Mouse (Mus musculus) heart, adult 8-10 months (tissue): Measurements from ENCODE around the gene Smim15. TPM values are rescaled to one million over a fixed set of nuclear protein-coding genes. Genes with fewer than 3 reads are reported as not detected.

ENCODE experiments used
- DNase-seq: peaks from one replicate; pipeline ENCODE4 v3.0.0; 2022; ENCODE audit warnings: low spot score
- total RNA-seq, 4 experiments: library from RNA; stranded (reverse); gene quantifications; 2 replicates each; pipeline ENCODE4 v1.2.4; 2022

Gene Smim15
- total RNA-seq, result 10 to 100 TPM; 18.8 to 24.6 (median 20.2) TPM

DNA sequence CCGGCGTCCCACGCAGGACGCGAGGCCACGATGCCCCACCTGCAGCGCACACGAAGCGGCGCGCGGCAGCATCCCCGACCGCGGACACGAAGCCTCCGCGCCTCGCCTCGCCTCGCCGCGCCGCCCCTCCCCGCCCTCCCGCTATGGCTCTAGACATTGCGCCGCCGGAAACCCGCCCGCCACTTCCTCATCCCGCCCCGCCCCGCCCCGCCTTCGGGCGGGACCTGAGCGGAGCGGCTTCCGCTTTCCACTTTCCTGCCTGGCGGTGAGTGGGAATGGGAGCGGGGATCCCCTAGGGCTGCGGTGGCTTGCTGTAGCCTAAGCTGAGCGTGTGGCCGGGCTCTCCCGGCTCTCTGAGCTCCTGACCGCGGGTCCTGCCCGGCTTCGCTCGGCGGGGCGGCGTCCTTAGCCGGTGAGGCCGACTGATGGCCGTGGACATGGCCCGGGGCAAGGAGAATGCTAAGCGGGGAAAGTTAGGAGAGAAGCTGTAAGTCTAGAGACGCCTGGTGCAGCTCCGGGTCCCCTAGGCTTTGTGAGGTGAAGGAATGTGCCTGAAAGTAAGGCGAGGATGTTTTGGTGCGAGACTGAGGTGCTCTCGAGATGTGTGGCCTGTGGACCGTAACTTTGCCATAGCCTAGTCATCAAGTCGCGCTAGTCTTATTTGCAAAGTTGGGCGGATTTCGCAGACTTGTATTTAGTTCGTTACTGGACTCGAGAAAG, at the start of gene Smim15:
Gene Smim15 (plus strand): TSS at position 225 of the 720 bp plus-strand sequence.
- DNase-seq, result peak; percentile 87

GRCm38 (mm10) chr13:107995211-107995610, 49.0 kb upstream of the Smim15 start:
- no peak for DNase-seq

- DNase-seq, result no peak
These were observed 47.9 kb upstream of the Smim15 start for GRCm38 (mm10) chr13:107996301-107996700.

GRCm38 (mm10) chr13:108007861-108008260, 36.4 kb upstream of the Smim15 start:
- no peak for DNase-seq

- no peak for DNase-seq
These were observed 31.1 kb upstream of the Smim15 start for GRCm38 (mm10) chr13:108013110-108013509.

GRCm38 (mm10) chr13:108013839-108014238, 30.4 kb upstream of the Smim15 start:
- DNase-seq, result no peak

- DNase-seq, result no peak
These were observed 29.1 kb upstream of the Smim15 start for GRCm38 (mm10) chr13:108015166-108015565.

- no peak for DNase-seq
These were observed 26.9 kb upstream of the Smim15 start for GRCm38 (mm10) chr13:108017349-108017748.

- no peak for DNase-seq
These were observed 18.4 kb upstream of the Smim15 start for GRCm38 (mm10) chr13:108025802-108026201.

DNA sequence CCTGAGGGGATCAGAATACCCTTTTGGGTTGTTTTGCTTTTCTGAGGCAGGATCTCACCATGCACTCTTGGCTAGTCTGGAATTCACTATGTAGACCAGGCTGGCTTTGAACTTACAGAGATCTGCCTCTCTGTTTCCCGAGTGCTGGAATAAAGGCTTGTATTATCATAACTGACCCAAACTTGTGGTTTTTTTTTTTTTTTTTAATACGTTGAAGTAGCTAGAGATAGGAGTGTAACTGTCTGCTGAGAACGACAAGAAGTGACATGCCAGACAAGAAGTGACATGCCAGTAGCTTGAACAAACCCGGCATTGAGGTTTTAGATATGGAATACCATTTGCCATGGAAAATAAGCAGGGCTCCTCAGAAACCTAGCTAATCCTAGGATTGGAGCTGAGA, 11.5 kb upstream of the Smim15 start:
- DNase-seq, result no peak

- DNase-seq, result no peak
These were observed 4.9 kb upstream of the Smim15 start for GRCm38 (mm10) chr13:108039375-108039774.

- DNase-seq, result no peak
These were observed 4.3 kb upstream of the Smim15 start for GRCm38 (mm10) chr13:108039902-108040301.

DNA sequence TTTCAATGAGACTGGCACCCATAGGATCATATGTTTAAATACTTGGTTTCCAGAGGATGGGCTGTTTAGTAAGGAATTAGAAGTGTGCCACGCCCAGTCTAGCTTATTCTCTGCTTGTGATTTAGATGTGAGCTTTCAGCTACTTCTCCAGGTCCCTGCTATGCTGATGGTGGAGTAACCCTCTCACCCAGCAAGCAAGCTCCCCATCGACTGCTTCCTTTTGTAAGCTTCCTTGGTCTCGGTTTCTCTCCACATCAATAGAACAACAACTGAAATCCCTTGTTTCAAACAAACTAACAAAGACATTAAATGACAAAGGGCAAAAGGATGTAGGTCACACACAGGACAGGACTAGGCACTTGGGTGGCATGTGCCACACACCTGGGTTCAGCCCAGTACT, 3.8 kb upstream of the Smim15 start:
- no peak for DNase-seq

- peak; percentile 53 for DNase-seq
These were observed 2.9 kb upstream of the Smim15 start for GRCm38 (mm10) chr13:108041358-108041757.

GRCm38 (mm10) chr13:108043431-108044221, 620 bp upstream of the Smim15 start:
- peak; percentile 46 for DNase-seq

DNA sequence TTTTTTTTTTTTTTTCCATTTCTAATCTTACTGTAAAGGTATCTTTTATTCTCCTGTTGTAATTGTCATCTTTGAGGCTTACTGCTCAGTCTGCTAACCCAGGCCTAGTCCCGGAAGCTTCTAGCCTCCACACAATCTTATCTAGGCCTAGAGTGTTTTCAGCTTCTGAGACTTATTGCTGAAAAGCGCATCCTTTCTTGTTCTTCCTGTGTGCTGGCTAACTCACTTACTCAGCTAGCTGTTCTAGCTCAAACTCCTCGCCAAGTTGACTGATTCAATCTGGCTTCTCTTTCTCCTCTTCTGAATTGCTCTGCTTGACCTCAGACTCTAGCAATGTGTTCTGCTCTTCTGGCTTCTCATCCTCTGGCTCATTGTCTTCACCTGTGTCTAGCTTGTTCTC, 1.4 kb downstream of the Smim15 start:
- DNase-seq, result no peak

DNA sequence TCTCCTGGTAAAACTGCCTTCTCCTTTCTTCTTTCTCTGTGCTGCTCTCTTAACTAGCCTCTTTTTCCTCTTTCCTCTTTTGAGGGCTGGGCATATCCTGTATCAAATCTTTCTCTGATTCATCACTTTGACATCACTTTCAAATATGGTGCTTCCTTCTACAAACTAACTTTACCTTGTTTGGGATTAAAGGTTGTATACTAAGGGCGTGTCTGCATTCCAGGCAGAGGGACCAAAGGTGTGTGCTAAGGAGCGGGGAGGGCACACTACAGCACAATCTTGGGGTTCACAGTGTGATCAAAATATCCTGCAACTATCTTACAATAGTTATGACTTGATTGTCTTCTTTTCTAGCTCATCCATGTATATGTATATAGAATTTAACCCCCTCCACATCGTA, 1.8 kb downstream of the Smim15 start:
- DNase-seq, result no peak

GRCm38 (mm10) chr13:108046891-108047290, 2.6 kb downstream of the Smim15 start:
- DNase-seq, result no peak

DNA sequence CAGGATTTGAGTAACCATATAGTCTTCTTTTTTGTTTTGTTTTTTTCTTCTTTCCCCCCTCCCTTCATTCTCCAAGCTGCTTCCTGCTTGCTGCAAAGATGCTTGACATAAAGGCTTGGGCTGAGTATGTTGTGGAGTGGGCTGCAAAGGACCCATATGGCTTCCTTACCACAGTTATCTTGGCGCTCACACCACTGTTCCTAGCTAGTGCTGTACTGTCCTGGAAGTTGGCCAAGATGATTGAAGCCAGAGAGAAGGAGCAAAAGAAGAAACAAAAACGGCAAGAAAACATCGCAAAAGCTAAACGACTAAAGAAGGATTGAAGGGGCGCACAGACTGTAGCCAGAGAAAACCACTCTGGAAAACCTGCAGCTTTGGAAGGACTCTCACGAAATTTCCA, 3.1 kb downstream of the Smim15 start:
- no peak for DNase-seq

DNA sequence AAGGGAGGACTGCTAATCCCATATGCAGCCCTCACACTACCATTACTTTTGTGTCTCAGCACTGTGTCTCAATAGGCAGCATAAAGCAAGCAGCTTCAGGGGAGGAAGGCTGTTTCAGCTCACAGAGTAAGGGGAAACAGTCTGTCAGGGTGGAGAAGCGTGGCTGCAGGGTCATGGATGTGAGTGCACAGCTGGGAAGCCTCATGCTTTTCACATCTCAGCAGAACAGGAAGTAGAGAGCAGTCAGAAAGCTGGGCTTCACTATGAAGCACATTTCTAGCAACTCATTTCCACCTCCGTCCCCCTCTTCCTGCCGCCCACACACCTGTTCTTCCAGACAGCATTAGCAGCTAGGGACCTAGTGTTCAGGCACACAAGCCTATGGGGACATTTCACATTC, 12.7 kb downstream of the Smim15 start:
- no peak for DNase-seq

DNA sequence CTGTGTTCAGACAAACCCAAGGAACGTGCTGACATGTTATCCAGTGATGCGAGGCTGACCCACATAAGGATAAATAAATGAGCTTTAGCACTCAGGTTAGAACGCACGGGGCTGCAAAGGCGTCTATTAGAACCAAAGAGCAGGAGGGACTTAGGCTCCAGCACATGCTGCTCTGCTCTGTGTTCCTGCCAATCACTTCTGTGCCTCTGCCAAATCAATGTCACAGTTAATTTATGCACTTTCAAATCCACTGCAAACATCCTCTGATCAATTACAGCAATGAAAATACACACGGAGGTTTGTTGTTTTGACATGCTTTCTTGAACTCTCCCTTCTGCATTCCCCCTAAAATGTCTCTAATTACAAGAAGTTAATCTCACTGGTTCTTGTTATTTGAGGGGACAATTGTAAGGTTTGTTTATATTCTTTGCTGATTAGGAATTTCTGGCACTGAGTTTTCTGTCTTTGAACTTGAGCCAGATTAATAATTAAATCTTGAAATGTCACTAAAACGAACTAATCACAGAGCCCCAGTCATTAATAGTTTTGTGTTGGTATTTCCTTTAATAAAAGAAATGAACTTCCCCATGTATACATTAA, 16.1 kb downstream of the Smim15 start:
- no peak for DNase-seq

GRCm38 (mm10) chr13:108060936-108061578, 16.8 kb downstream of the Smim15 start:
- no peak for DNase-seq
